Mouse (Mus musculus) large intestine, adult 2 months (tissue): ENCODE data around the gene Arl15. TPM values are rescaled to one million over a fixed set of nuclear protein-coding genes. Genes with fewer than 3 reads are reported as not detected.

ENCODE experiments used
- DNase-seq: peaks from one replicate; pipeline ENCODE4 v3.0.0-alpha.2; 2012; ENCODE audit warnings: low read depth, low spot score
- WGBS: fragments of 180-500 bp; shearing (Covaris S2); methylation state at CpG from one replicate; pipeline ENCODE4 v1.1.7; 2018; 5-methylcytosine and 5-hydroxymethylcytosine counted together
- polyA plus RNA-seq: library from polyadenylated mRNA; depleted of rRNA; stranded (reverse); fragments of >200 nt; gene quantifications from 2 replicates; pipeline ENCODE4 v1.2.3, GENCODE M21; 2012

Gene Arl15
- polyA plus RNA-seq, 1 experiment: 2.5 TPM

DNA sequence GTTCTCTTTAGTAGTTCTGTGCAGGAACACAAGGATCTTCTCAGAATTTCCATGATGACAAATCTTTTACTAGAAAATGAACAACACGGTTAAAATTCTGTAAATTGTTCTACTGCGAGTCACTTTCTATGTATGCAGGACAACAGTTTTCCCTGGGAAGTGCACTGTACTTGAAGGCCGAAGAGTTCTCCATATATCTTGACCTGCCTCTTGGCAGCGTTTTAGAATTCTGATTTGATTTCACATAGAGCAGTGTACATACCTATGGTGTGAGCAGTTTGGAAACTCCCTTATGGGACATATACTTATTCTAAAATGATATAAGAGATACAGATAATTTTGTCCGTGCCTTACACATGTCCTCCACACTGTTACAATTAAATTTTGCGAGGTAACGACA lies 178.1 kb downstream of the Arl15 start:
- no peak for DNase-seq
- WGBS: 86% methylated on average over 7 of the region's 7 CpGs

DNA sequence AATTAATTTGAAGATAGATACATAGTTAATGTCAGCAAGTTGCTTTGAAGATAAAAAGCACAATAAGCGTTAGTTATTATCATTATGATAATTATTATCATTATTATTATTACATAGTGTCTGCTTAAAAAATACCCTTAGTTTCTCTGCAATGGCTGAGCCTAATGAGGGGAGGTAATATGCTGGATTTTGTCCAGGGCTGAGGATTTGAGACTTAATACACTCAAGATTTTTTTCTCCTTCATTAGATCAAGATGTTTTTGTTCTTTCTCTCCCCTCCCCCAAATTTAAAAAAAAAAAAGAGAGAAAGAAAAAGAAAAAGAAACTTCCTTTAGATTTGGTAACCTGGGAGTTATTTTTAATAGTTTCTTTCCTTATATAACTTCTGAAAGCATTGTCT lies 180.6 kb downstream of the Arl15 start:
- WGBS: 100% methylated on average over 1 of the region's 1 CpGs
- DNase-seq: no peak

DNA sequence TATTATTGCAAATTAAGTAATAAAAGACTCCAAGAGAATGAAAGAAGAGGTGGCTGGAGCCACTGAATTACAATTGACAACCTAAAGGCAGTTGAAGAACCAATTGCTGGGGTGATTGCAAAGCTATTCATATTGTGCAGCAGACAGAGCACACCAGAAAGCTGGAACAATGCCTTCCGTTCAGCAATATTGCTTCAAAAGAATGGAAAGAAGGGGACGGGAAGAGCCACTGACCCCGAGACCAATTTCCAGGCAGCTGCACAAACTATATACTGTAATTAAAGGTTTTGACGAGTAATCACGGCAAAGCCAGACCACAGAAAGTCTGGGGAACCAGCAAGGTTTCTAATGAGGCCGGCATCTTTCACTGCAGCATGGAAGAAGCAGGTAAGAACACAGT lies 181.4 kb downstream of the Arl15 start:
- DNase-seq: no peak
- 87% methylated on average over 6 of the region's 6 CpGs for WGBS

DNA sequence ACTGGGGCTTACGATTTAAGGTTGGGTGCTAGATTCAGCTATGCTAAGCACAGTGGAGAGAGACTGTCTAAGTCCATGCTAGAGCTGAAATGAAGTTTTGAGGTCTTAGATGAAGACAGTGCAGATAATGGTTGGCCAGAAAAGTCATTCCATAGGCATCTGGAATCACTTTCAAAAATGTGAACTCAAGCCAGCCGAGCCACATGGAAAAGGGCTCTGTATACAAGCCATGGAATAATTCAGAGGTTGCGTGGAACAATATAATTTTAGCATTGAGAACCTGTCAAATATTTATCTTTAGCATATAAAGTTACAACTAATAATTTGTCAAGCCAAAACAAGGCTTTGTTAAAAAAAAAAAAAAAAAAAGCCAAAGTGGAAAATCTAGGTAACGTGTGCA lies 182.6 kb downstream of the Arl15 start:
- DNase-seq: no peak
- WGBS: 97% methylated on average over 4 of the region's 4 CpGs

DNA sequence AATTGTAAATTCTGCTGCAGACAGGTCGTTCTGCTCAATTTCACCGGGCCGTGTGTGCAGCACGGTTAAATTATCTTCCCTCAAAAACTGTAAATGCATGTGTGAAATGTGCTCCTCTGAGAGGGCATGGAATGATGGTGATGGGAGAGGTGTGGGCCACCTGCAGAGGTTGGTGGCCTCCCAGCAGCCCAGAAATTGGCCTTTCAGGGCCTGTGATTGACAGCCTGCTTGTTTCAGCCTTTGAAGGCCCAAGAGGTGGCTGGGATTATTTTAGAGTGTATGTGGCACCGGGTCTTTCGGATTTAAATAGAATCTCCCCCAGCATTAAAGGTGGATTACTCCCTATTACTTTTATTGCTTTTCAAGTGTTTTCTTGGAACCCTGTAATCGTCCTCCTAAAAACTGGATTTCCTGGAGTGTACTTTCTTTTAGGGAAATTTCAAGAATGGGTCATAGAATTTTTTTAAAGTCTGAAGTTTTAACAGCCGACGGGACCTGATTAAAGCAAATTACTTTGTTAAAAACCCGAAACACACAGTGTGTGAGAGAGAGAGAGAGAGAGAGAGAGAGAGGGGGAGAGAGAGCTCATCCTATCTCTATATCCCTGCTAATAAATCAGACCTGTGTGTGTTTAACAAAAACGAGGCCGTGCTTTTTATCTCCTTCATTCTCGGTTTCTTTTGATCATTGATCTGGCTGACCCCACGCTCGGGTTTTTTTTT lies 186.6 kb downstream of the Arl15 start:
- WGBS: 64% methylated on average over 15 of the region's 15 CpGs
- no peak for DNase-seq

DNA sequence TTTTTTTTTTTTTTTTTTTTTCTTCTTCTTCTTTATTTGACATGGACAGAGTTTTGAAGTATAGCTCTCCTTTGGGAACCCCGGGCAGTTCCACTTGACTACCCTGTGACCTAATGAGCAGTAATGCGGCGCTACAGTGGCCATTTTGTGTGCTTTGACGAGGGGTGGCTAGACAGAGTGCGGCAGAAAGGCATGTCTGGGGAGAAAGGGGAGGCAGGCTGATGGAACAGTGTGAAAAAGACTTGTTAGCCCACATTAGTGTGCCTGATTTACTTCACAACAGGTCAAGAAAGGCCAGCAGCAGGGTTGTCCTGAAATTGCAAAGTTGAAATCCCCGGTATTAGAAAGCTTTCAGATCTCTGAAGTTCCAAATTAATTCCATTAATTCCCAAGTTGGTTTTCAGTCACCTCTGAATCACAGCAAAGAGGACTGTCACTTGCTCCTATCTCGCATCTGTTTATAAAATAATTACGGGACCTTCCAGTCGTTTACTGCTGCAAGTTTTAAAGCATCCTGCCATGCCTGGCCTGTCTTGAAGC lies 187.2 kb downstream of the Arl15 start:
- no peak for DNase-seq
- 81% methylated on average over 9 of the region's 9 CpGs for WGBS

DNA sequence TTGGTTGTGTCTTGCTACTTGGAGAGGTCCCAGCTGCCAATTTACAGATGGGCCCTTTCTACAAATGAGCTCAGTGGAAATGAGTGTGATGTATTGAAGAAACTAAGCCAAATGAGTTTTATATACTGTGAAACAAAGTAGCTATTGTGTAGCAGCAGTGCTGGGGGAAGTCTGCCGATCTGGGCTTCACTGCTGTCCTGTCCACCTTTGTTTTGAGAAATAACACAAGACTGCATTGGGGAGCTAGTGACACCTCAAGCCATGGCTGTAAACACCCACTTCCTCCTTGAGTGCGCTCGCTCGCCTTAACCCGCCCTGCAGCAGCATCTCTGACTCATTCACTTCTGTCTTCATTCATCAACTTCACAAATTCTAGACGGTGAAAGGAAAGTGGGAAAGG lies 189.3 kb downstream of the Arl15 start:
- 63% methylated on average over 6 of the region's 6 CpGs for WGBS
- no peak for DNase-seq

DNA sequence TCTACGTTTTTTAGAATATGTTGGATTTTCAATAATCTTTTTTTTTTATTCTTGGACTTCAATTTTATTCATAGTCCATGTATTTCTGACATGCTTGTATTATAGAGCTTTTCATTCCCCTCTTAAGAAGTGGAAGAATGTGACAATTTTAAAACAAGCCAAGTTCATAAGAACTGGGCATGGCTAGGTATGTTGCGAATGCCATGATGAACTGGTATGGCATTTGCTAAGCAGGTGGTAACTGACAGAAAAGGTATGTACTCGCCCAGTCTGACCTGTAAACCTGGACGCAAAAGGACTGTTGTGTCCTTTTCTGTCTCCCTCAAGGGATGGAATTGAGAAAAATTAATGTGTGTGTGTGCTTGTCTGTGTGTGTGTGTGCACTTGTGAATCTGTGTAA lies 190.2 kb downstream of the Arl15 start:
- WGBS: 95% methylated on average over 4 of the region's 4 CpGs
- no peak for DNase-seq

DNA sequence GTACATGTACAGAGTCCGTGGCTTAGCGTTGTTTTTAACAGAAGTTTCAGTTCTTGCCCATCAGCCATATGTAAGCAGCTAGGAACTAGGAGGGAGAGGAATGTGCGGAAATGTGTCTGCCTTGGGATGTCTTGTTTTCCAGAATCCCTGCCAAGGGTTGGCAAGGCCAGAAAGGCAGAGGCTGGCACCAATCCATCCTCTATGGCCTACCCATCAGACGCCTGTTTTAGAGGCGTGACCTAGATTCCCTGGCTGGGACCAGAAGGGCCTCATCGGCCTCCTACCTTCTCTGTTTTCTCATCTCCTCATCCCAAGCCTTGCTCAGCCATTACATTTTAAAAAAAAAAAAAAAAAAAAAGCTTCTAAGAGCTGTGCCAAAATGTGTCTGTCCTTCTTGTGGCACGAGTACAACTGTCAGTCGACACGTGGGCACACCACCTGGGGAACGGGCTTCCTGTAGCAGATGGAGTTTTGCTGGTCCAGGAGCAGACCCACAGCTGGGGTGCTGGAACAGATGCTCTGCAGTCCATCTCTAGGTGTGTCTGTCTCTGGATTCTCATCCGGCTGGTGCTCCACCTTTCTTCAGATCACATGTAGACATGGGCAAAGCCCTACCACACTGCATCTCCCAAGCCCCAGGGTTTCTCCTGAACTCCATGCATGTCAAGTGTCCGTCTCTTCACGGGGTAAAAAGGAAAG lies 192.7 kb downstream of the Arl15 start:
- DNase-seq: no peak
- 79% methylated on average over 13 of the region's 13 CpGs for WGBS

DNA sequence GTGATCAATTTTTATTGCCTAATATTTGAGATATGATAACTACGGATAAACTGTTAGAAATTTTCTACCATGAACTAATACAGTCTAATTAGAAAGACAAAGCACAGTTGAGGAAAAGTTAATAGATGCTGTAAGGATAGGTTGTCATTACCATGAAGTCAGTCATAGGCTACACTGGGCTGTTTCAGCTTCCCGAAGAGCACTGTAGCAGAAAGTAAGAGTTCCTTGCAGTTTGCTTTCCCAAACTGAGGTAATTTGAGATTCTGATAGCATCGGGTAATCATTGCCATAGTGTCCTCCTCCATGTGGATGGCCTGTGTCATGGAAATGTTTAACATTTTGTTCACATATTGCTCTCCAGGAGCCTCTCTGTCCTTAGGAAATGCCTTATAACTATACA lies 195.9 kb downstream of the Arl15 start:
- 82% methylated on average over 3 of the region's 3 CpGs for WGBS
- DNase-seq: no peak

DNA sequence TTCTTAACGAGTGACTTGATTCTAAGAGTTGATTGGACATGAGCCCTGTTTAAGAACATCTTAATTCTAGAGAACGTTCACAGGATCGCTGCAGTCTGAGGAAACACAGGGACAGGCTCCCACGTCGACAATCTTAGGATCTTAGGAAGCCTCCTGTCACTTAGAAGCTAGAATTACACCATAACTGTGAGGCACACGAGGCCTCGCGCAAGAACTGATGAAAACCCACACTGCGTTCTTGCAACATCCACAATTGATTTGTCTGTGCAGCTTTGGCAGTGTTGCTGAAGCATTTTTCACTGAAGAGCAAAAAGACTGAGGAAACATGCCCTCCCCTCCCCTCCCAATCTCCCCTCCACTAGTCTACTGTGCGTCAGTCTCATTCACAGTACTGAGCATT lies 196.4 kb downstream of the Arl15 start:
- WGBS: 86% methylated on average over 10 of the region's 10 CpGs
- DNase-seq: no peak

DNA sequence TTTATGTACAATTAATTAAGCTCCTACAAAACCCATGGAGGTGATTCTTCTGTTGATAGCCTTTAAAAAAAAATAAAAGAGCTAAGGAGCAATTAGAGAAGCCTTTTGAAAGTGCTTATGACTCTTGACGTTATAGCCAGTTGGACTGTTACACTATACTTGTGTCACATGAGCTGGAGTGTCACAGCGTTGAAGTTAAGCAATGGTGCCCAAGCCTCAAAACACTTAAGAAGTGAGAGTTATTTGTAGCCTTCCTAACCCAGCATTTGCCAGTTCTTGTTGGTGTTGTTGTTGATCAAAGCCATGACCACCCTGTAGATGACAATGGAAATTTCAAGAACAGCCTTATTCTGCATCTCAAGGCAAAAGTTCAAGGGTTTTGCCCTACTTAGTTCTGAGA lies 198.8 kb downstream of the Arl15 start:
- no peak for DNase-seq
- 83% methylated on average over 2 of the region's 2 CpGs for WGBS

DNA sequence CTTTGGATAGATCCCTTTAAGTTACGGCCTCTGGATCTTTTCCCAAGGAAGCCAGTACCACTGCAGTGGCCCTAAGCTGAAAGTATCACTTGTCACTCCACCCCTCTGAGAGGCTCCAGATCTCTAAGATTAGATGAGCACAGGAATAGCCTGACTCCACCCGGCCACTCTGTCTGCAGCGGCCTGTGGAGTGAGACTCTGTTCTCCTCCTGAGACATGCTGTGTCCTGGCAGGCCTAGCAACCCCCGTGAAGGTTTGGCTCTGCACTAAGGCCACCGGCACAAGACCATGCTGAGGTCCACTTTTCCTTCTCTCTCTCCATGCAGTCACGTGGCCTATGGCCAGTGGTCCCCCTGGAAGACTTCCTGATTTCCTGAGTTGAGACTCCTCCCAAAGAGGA lies 200.3 kb downstream of the Arl15 start:
- WGBS: 84% methylated on average over 6 of the region's 6 CpGs
- DNase-seq: no peak

DNA sequence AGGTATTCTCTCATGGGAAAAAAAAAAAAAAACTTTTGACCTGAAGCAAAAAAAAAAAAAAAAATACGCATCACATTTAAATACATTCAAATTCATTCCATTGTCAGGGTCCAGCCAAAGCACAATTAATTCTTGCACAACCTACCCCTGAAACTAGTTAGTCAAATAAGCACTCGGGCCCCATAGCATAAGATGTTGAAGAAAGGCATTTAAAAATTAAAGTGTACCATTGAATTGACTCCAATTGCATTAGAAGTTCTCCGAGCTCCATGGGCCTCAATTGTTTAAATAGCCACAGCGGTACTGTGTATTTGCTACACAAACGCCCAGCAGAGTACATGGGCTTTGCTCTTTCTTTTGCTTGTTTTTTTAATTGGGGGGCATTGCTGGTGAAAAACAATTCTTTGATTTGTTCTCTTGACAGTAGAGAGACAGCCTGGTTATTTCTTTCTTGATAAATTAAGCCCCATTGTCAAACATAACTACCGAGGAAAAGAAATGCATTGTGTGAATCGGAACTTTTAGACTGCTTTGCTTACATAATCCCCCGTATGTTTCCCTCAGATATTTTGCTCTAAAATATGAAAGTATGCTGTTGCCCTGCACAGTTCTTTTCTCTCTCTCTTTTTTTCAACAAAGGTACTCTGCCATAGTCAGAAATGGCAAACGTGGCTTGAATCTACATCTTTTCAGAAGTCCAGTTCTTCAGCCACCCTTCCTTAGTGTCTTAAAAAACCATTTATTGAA lies 201.4 kb downstream of the Arl15 start:
- DNase-seq: no peak
- WGBS: 82% methylated on average over 9 of the region's 9 CpGs

DNA sequence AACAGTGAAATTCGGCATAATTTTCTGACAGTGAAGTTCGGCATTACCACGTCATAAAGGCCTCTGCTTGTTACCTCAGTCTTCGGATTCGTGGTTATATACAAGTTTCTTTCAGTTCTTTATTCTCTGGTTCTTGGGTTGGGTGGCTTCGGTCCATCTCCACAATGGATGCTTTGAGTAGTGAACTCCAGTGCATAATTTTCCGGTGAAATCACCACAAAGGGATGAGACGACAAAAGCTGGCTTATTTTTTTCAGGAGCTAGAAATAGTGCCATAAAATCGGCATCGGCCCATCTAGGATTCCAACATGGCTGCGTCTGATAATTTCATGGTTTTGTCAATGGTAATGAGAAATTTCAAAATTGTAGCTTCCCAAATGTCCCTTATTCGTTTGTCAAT lies 204.5 kb downstream of the Arl15 start:
- WGBS: 94% methylated on average over 12 of the region's 12 CpGs
- no peak for DNase-seq

DNA sequence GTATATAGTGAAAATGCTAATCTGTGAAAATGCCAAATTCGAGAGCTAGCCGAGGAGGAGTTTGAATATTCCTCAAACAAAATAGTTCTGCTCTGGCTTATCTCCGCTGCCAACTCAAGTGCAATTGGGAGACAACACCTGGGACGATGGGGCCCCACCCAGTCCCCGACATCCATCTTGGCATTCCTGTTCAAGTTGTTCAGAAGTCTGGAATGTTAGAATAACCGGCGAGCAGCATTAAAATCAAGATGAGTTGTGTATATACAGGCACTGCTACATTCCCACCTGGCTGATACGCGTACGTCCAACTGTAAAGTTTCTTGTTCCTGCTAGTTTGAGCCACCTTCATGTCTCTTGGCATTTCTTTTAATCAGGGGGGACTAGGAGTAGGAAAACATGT lies 209.2 kb downstream of the Arl15 start:
- no peak for DNase-seq
- WGBS: 82% methylated on average over 10 of the region's 10 CpGs

DNA sequence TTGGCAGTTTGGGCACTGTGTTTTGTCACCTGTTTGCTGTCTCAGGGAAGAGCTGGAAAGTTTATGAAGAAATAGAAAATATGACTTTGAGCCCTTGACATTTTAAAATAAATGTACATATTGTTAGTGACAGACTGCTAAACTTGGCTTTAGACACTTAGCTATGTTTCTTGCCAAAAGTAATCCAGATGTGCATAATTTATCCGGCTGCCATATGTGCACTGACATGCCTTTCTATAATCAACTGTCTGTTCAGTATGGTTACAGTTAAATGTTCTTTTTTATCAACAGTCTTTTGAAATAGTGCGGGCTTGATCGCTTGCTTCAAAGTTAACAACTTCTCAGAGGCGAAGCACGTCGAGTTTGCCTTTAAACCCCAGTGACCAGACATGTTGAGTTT lies 209.9 kb downstream of the Arl15 start:
- WGBS: 84% methylated on average over 6 of the region's 6 CpGs
- no peak for DNase-seq

DNA sequence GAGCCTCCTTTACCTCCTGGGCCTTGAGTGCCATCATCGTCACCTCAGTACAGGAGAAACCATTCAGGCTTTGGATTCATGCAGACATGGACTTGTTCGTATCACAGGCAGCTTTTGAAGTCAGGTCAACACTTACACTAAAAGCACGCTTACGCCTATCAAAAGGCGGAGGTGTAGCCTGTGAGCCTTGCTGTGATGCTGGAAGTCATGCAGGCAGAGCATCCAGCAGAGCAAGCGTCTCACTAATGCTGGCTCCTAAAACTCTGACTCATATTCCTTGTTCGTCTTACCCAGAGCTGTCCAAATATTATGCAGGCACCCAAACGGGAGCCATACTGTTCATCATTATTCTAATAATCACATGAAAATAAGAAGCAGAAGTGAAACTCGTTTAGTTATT lies 215.5 kb downstream of the Arl15 start:
- 84% methylated on average over 9 of the region's 9 CpGs for WGBS
- no peak for DNase-seq

DNA sequence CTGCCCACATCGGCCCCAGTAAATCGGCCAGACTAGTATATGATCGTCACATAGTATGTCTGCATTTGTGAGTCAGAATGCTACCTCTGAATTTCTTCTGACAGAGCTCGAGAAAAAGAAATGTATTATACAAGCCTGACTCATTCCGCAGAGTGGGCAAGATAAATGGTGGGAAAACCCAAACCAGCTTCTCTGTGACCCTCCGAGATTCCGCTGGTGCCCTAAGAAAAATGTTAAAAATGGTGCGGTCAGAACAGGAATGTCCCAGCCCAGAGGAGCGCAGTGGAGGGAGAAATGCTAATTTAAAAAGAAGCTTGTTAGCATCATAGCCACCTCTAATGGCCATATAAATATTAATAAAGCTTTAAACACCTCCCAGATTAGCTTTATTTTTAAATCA lies 216.2 kb downstream of the Arl15 start:
- no peak for DNase-seq
- 93% methylated on average over 9 of the region's 9 CpGs for WGBS

DNA sequence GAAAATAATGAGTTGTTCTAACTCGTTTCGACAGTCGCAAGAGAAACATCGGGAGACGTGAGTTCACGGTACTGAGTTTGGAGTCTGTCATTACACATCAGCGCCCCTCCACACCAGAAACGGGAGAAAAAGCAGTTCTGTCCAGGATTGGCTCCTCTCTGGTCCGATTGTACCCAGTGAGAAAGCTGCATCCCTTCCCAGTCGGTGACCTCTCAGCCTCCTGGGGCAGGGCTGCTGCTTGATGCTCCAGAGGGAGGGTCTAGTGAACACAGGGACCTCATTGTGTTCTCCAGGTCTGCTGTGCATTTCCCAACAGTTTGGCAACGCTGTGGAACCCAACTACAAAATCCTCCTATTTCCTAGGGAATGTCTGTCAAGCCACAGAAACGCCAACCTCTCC lies 216.7 kb downstream of the Arl15 start:
- WGBS: 83% methylated on average over 12 of the region's 12 CpGs
- DNase-seq: no peak

DNA sequence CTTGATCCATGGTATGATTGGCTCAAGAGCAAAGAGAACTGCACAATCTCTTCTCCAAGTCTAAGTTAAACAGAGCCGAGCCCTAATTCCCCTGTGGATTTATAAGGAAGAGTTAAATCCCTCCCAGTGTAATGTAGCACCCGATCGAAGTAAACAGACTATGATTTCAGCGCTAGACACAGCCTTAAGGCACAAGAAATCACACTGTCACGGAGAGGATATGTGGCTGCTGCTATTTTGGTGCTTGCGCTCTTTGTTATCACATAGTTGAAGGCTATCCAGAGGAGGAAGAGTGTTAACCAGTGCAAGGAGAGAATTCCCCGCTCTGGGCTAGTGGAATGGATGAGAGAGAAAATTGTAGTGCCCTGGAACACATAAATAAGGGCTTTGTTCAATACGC lies 223.6 kb downstream of the Arl15 start:
- no peak for DNase-seq
- WGBS: 69% methylated on average over 8 of the region's 8 CpGs
